Mouse (Mus musculus) heart, embryonic 11.5 days (tissue): Measurements from ENCODE around the gene Hsd17b6. TPM values are rescaled to one million over a fixed set of nuclear protein-coding genes. Genes with fewer than 3 reads are reported as not detected.

Experiments
- ATAC-seq: fragments of 200-750 bp; cut with Nextera tagmentation; replicated peaks from 2 replicates; pipeline ENCODE4 v1.8.0; 2017; ENCODE audit warnings: moderate library complexity; ENCODE audit not compliant: insufficient number of reproducible peaks, low FRiP score, low TSS enrichment
- H3K27ac ChIP-seq: fragments of 300-500 bp; sonication (generic); 2 replicates; pipeline ENCODE4 v1.5.1; 2014; ENCODE audit warnings: mild to moderate bottlenecking, low read depth, low read length
- H3K27me3 ChIP-seq: fragments of 300-500 bp; sonication (generic); 2 replicates; pipeline ENCODE4 v1.6.1; 2014; ENCODE audit warnings: mild to moderate bottlenecking, low read length, mixed read lengths; ENCODE audit not compliant: control insufficient read depth, insufficient read depth
- H3K36me3 ChIP-seq: fragments of 300-500 bp; sonication (generic); 2 replicates; pipeline ENCODE4 v1.6.1; 2014; ENCODE audit warnings: mild to moderate bottlenecking, low read length, moderate library complexity, mixed read lengths; ENCODE audit not compliant: control insufficient read depth, insufficient read depth
- H3K4me1 ChIP-seq: fragments of 300-500 bp; sonication (generic); 2 replicates; pipeline ENCODE4 v1.6.1; 2014; ENCODE audit warnings: low read length; ENCODE audit not compliant: control insufficient read depth, insufficient read depth
- H3K4me2 ChIP-seq: fragments of 300-500 bp; sonication (generic); 2 replicates; pipeline ENCODE4 v1.6.1; 2014; ENCODE audit warnings: mild to moderate bottlenecking, moderate library complexity
- H3K4me3 ChIP-seq: fragments of 300-500 bp; sonication (generic); 2 replicates; pipeline ENCODE4 v1.5.1; 2014; ENCODE audit warnings: low read depth, low read length
- H3K9ac ChIP-seq: fragments of 300-500 bp; sonication (generic); 2 replicates; pipeline ENCODE4 v1.6.1; 2014; ENCODE audit warnings: mild to moderate bottlenecking, low read depth, low read length, moderate library complexity
- H3K9me3 ChIP-seq: fragments of 300-500 bp; sonication (generic); replicated peaks from 2 replicates; pipeline ENCODE4 v1.6.1; 2016; ENCODE audit warnings: low read length; ENCODE audit not compliant: control insufficient read depth
- WGBS: fragments of 180-500 bp; shearing (Covaris S2); extraction: QIAGEN DNeasy Blood & Tissue Kit; methylation state at CpG from one replicate; pipeline ENCODE4 v1.1.7; 2014; ENCODE audit not compliant: insufficient replicate concordance; 5-methylcytosine and 5-hydroxymethylcytosine counted together
- polyA plus RNA-seq: library from polyadenylated mRNA; unstranded; fragments of >200 nt; fragmentation: Nextera tagmentation; extraction: Ambion mirVana; gene quantifications from 2 replicates; pipeline ENCODE4 v1.2.1, GENCODE M21; 2014

Hsd17b6 gene
- polyA plus RNA-seq, 1 experiment from 2014 or later, result not detected

- 91% methylated on average over 5 of the region's 5 CpGs for WGBS
- no peaks in the 10 kb centered on the region for H3K27me3 ChIP-seq
- peaks cover 27% of the 10 kb centered on the region for H3K36me3 ChIP-seq
- no peak for ATAC-seq
- H3K9me3 ChIP-seq, result no peaks in the 10 kb centered on the region
- H3K9ac ChIP-seq, result no peak overlapping the region
- H3K4me3 ChIP-seq, result no peak overlapping the region
- no peak overlapping the region for H3K27ac ChIP-seq
- H3K4me2 ChIP-seq, result no peak overlapping the region
- H3K4me1 ChIP-seq, result no peaks in the 10 kb centered on the region
Measured at GRCm38 (mm10) chr10:128022196-128022595, 14.8 kb upstream of the Hsd17b6 start.

GRCm38 (mm10) chr10:128015068-128015934 is 7.9 kb upstream of the Hsd17b6 start, which contains the start of gene Prim1:
Gene Prim1, plus strand, starts transcription at chr10:128015168.
- no peaks in the 10 kb centered on the region for H3K27me3 ChIP-seq
- no peaks in the 10 kb centered on the region for H3K4me1 ChIP-seq
- ATAC-seq, result peak; percentile 85
- peak within 1 kb of the TSS; percentile 54; the same call in 1 of the 2 replicates for H3K27ac ChIP-seq
- H3K9me3 ChIP-seq, result no peaks in the 10 kb centered on the region
- 7% methylated on average over 31 of the region's 31 CpGs for WGBS
- peak within 1 kb of the TSS; percentile 82 for H3K4me2 ChIP-seq
- H3K36me3 ChIP-seq, result peaks cover 6% of the 10 kb centered on the region; the same call in 1 of the 2 replicates
- peak within 1 kb of the TSS; percentile 82 for H3K9ac ChIP-seq
- H3K4me3 ChIP-seq, result peak within 1 kb of the TSS; percentile 81

DNA sequence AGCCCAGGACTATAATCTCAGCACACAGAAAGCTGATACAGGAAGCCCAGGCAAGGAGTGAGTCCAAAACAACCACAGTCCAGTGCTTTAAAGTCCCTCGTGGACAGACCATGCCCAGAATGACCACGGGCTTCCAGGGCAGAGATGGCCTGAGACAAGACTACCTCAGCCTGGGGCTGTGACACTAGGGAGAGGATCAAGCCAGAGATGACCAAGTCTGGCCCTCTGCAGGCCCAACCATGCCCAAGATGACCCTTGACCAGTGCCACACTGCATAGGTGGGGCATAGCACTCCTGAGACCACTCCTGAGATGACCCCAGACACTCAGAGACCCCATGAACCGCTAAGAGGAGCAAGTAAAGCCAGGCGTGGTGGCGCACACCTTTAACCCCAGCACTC is 2.3 kb upstream of the Hsd17b6 start:
- Histone ChIP-seq H3K4me2 (no peak overlapping the region), H3K4me1 (no peaks in the 10 kb centered on the region), H3K36me3 (no peaks in the 10 kb centered on the region), H3K27ac (no peak overlapping the region), H3K27me3 (no peaks in the 10 kb centered on the region), H3K9ac (no peak overlapping the region), H3K9me3 (no peaks in the 10 kb centered on the region), H3K4me3 (no peak overlapping the region)
- 81% methylated on average over 5 of the region's 5 CpGs for WGBS
- no peak; the same call in 1 of the 2 replicates for ATAC-seq

GRCm38 (mm10) chr10:128008207-128008889 is 937 bp upstream of the Hsd17b6 start:
- no peaks in the 10 kb centered on the region for H3K4me1 ChIP-seq
- H3K4me2 ChIP-seq, result no peak overlapping the region
- H3K36me3 ChIP-seq, result no peaks in the 10 kb centered on the region
- H3K9ac ChIP-seq, result no peak overlapping the region
- H3K9me3 ChIP-seq, result no peaks in the 10 kb centered on the region
- no peak; the same call in 1 of the 2 replicates for ATAC-seq
- WGBS, result 10% methylated on average over 4 of the region's 4 CpGs
- H3K27ac ChIP-seq, result no peak overlapping the region
- H3K27me3 ChIP-seq, result no peaks in the 10 kb centered on the region
- no peak overlapping the region for H3K4me3 ChIP-seq

GRCm38 (mm10) chr10:128005479-128005878 is 1.9 kb downstream of the Hsd17b6 start:
- Histone ChIP-seq H3K4me3 (no peak overlapping the region), H3K4me1 (no peaks in the 10 kb centered on the region), H3K36me3 (no peaks in the 10 kb centered on the region), H3K27ac (no peak overlapping the region), H3K9ac (no peak overlapping the region), H3K4me2 (no peak overlapping the region), H3K27me3 (no peaks in the 10 kb centered on the region), H3K9me3 (no peaks in the 10 kb centered on the region)
- 82% methylated on average over 8 of the region's 8 CpGs for WGBS
- no peak for ATAC-seq

GRCm38 (mm10) chr10:128004918-128005317 is 2.5 kb downstream of the Hsd17b6 start:
- H3K4me3 ChIP-seq, result no peak overlapping the region
- no peaks in the 10 kb centered on the region for H3K9me3 ChIP-seq
- H3K4me2 ChIP-seq, result no peak overlapping the region
- no peaks in the 10 kb centered on the region for H3K36me3 ChIP-seq
- H3K4me1 ChIP-seq, result no peaks in the 10 kb centered on the region
- H3K27ac ChIP-seq, result no peak overlapping the region
- no peak for ATAC-seq
- no peaks in the 10 kb centered on the region for H3K27me3 ChIP-seq
- 69% methylated on average over 10 of the region's 10 CpGs for WGBS
- H3K9ac ChIP-seq, result no peak overlapping the region

- ATAC-seq, result no peak
- WGBS, result 78% methylated on average over 3 of the region's 3 CpGs
- Histone ChIP-seq H3K27ac (no peak overlapping the region), H3K27me3 (no peaks in the 10 kb centered on the region), H3K4me2 (no peak overlapping the region), H3K36me3 (no peaks in the 10 kb centered on the region), H3K9ac (no peak overlapping the region), H3K9me3 (no peaks in the 10 kb centered on the region), H3K4me1 (no peaks in the 10 kb centered on the region), H3K4me3 (no peak overlapping the region)
Measured at GRCm38 (mm10) chr10:128003281-128003801, 4.1 kb downstream of the Hsd17b6 start.

DNA sequence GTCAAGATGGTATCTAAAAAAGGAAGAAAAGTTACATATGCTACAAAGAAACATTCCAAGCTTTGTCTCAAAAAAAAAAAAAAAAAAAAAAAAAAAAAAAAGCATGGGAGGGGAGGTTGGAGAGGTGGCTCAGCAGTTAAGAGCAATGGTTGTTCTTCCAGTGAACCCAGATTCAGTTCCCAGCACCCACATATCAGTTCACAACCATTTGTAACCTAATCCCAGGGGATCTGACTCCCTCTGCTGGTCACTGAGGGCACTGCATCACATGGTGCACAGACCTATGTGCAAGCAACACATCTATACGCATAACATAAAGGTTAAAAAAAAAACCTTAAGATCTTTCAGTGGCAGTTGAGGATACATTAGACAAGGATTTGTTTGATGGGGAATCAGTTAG is 9.2 kb downstream of the Hsd17b6 start:
- H3K27ac ChIP-seq, result no peak overlapping the region
- ATAC-seq, result no peak
- H3K4me2 ChIP-seq, result no peak overlapping the region
- WGBS, result 98% methylated on average over 1 of the region's 1 CpGs
- no peaks in the 10 kb centered on the region for H3K36me3 ChIP-seq
- H3K4me3 ChIP-seq, result no peak overlapping the region
- no peak overlapping the region for H3K9ac ChIP-seq
- no peaks in the 10 kb centered on the region for H3K4me1 ChIP-seq
- no peaks in the 10 kb centered on the region for H3K9me3 ChIP-seq
- H3K27me3 ChIP-seq, result no peaks in the 10 kb centered on the region
